Mouse (Mus musculus): ENCODE measurements around the gene Myh14. TPM values are rescaled to one million over a fixed set of nuclear protein-coding genes. Genes with fewer than 3 reads are reported as not detected.

Gene Myh14
- polyA plus RNA-seq, 1 experiment from 2014 or later = 3.6 TPM

DNA sequence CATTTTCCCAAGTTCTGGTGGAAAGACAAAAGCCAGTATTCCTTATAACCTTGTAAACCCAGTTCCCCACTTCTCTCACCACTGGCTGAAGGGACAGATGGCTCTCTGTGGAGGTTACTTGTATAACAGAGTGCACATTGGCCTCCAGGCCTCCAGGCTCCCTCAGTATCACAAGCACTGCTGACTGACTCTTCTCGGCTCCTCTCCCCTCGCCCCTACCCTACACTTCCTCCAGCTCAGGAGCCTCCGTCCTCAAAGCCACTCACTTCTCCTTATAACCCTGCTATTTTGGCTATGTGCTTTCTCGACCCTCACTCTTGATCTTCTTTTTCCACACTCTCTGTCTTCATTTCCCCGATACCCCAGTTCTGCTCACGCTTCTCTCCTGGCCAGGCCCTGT lies 105.2 kb downstream of the Myh14 start:
- Histone ChIP-seq H3K36me3 (ENCODE audit: control insufficient read depth, insufficient read depth, low read length) (no peaks in the 10 kb centered on the region), H3K9me3 (ENCODE audit: control insufficient read depth, low read length) (no peaks in the 10 kb centered on the region), H3K27me3 (ENCODE audit: control insufficient read depth, insufficient read depth, low read length) (no peaks in the 10 kb centered on the region), H3K27ac (ENCODE audit: low read depth, low read length) (no peak overlapping the region), H3K4me2 (ENCODE audit: low read depth, low read length) (no peak overlapping the region), H3K9ac (replicated peaks; ENCODE audit: low read depth, low read length) (no peak overlapping the region), H3K4me1 (ENCODE audit: control insufficient read depth, insufficient read depth, low read length) (no peaks in the 10 kb centered on the region), H3K4me3 (ENCODE audit: low read depth, low read length) (no peak overlapping the region)
- WGBS = 69% methylated on average over 6 of the region's 6 CpGs
- no peak for ATAC-seq (ENCODE audit: low read depth)

DNA sequence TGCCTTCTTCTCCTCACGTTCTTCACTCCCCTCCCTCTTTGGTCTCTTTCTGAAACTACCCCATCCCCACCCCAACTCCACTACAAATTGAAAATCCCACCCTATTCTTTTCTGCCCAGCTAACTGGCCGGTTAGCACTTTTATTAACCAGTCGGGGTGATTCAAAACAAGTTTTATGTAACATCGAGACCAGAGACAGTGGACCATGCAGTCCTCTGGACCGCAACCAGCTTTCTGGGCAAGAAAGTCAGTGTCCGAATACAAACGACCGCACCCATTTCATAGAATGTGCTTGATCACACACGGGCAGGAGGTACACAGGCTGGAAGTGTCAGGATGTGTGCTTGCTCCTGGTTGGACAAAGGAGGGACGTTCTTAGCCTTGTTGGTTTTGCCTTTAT lies 106.2 kb downstream of the Myh14 start:
- H3K27ac ChIP-seq (ENCODE audit: low read depth, low read length) = no peak overlapping the region
- no peak for ATAC-seq (ENCODE audit: low read depth)
- H3K4me1 ChIP-seq (ENCODE audit: control insufficient read depth, insufficient read depth, low read length) = no peaks in the 10 kb centered on the region
- H3K9me3 ChIP-seq (ENCODE audit: control insufficient read depth, low read length) = no peaks in the 10 kb centered on the region
- H3K36me3 ChIP-seq (ENCODE audit: control insufficient read depth, insufficient read depth, low read length) = no peaks in the 10 kb centered on the region
- H3K4me3 ChIP-seq (ENCODE audit: low read depth, low read length) = no peak overlapping the region
- H3K27me3 ChIP-seq (ENCODE audit: control insufficient read depth, insufficient read depth, low read length) = no peaks in the 10 kb centered on the region
- H3K9ac ChIP-seq (replicated peaks; ENCODE audit: low read depth, low read length) = no peak overlapping the region
- H3K4me2 ChIP-seq (ENCODE audit: low read depth, low read length) = no peak overlapping the region
- WGBS = 84% methylated on average over 10 of the region's 10 CpGs

DNA sequence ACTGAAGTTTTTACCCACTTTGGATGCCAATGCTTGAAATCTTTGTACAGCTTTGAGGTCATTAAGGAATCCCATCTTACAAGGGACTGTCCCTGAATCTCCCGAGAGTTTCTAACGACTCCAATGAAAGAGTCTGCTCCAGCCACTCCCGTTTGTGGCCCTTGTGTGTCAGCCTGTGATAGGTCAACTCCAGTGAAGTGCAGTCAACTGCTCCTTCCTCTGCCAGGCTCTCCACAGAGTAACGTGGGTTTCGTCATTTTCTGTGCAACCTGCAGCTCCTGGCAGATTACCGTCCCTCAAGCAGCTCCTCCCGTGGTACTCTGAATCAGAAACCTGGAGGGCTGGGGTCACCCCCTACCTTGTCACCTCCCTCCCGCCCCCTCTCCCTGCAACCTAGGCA lies 107.4 kb downstream of the Myh14 start:
- no peaks in the 10 kb centered on the region for H3K36me3 ChIP-seq (ENCODE audit: control insufficient read depth, insufficient read depth, low read length)
- no peak overlapping the region for H3K27ac ChIP-seq (ENCODE audit: low read depth, low read length)
- WGBS = 48% methylated on average over 8 of the region's 8 CpGs
- no peak overlapping the region for H3K4me2 ChIP-seq (ENCODE audit: low read depth, low read length)
- no peak overlapping the region for H3K9ac ChIP-seq (replicated peaks; ENCODE audit: low read depth, low read length)
- H3K9me3 ChIP-seq (ENCODE audit: control insufficient read depth, low read length) = no peaks in the 10 kb centered on the region
- no peak overlapping the region for H3K4me3 ChIP-seq (ENCODE audit: low read depth, low read length)
- ATAC-seq (ENCODE audit: low read depth) = no peak
- H3K27me3 ChIP-seq (ENCODE audit: control insufficient read depth, insufficient read depth, low read length) = no peaks in the 10 kb centered on the region
- no peaks in the 10 kb centered on the region for H3K4me1 ChIP-seq (ENCODE audit: control insufficient read depth, insufficient read depth, low read length)

DNA sequence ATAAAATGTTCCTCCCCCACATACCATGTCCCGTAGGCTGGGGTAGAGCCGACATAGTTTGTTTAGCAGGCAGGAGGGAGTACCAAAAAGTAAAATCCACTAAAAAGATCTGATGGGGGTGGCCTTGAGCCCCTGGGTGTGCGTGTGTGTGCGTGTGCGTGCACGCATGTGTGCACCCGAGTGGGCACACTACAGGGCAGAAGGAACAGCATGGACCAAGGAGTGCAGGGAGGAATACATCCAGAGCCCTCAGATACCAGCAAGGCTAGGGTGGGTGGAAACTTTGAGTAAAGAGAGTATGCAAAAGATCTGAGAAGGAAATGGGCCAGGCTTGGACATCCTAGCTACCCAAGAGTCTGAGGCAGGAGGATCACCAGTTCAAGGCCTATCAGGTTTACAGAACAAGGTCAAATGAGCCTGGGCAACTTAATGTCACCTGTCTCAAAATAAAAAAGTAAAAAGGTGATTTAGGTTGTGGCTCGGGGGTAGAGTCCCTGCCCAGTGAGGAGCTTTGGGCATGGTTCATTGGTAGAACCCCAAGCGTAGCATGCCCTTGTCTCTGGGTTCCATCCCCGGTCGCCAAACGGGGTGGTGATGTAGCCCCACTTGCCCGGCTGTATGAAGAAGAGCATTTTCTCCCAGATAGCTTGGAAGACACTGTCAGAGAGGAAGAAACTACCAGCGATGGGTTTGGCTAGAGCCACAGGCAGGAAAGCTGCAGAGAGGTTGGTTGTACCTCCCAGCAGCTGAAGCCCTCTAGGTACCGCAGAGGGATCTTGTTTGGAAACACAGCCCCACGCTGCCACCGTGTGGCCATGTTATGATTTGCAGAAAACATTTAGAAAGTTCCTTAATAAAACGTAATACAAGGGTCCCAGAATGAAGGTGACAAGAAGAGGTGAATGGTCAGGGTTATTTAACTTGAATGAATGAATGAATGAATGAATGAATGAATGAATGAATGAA lies 109.9 kb downstream of the Myh14 start:
- H3K4me2 ChIP-seq (ENCODE audit: low read depth, low read length) = no peak overlapping the region

DNA sequence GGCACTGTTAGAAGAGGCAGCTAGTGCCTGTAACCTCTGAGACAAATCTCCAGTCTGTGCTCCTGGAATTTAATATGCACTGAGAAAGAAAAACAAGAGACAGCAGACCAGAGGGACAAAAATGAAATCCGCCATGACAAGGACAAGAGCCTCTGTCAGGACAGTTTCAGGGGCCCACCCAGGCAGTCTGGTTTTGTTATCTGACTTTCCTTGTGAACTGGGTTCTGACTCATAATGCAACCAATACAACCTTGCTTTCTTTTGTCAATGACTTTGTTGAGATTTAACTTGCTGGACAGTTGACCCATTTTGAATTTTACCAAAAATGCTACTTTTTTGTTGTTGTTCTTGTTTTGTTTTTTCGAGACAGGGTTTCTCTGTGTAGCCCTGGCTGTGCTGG lies 113.0 kb downstream of the Myh14 start:
- no peak overlapping the region for H3K27ac ChIP-seq (ENCODE audit: low read depth, low read length)
- H3K9ac ChIP-seq (replicated peaks; ENCODE audit: low read depth, low read length) = no peak overlapping the region
- no peak for ATAC-seq (ENCODE audit: low read depth)
- 67% methylated on average over 2 of the region's 2 CpGs for WGBS
- peaks cover 7% of the 10 kb centered on the region for H3K4me1 ChIP-seq (ENCODE audit: control insufficient read depth, insufficient read depth, low read length)
- no peak overlapping the region for H3K4me2 ChIP-seq (ENCODE audit: low read depth, low read length)
- H3K9me3 ChIP-seq (ENCODE audit: control insufficient read depth, low read length) = no peaks in the 10 kb centered on the region
- H3K4me3 ChIP-seq (ENCODE audit: low read depth, low read length) = no peak overlapping the region
- H3K36me3 ChIP-seq (ENCODE audit: control insufficient read depth, insufficient read depth, low read length) = no peaks in the 10 kb centered on the region
- H3K27me3 ChIP-seq (ENCODE audit: control insufficient read depth, insufficient read depth, low read length) = no peaks in the 10 kb centered on the region

More for the DNA sequence above, 109.9 kb downstream of the Myh14 start:
- Histone ChIP-seq H3K27me3 (ENCODE audit: control insufficient read depth, insufficient read depth, low read length) (no peaks in the 10 kb centered on the region), H3K9ac (replicated peaks; ENCODE audit: low read depth, low read length) (0 out of 2 replicates have a peak overlapping the region, but pooled peaks have one; percentile 21), H3K27ac (ENCODE audit: low read depth, low read length) (no peak overlapping the region), H3K4me1 (ENCODE audit: control insufficient read depth, insufficient read depth, low read length) (no peaks in the 10 kb centered on the region), H3K4me3 (ENCODE audit: low read depth, low read length) (no peak overlapping the region), H3K36me3 (ENCODE audit: control insufficient read depth, insufficient read depth, low read length) (no peaks in the 10 kb centered on the region), H3K9me3 (ENCODE audit: control insufficient read depth, low read length) (no peaks in the 10 kb centered on the region)
- WGBS = 52% methylated on average over 18 of the region's 18 CpGs
- peak; percentile 85 for ATAC-seq (ENCODE audit: low read depth)

Other genes with a start within 250 kb of the Myh14 start
- 21.9 and 28.1 TPM in 2 replicates for gene Lrrc4b, start 241.8 kb downstream of the Myh14 start, polyA plus RNA-seq (2014; fragmentation: Nextera tagmentation; extraction: Ambion mirVana)
- 3.3 and 5.2 TPM in 2 replicates for gene Aspdh, start 205.5 kb downstream of the Myh14 start, polyA plus RNA-seq (2014; fragmentation: Nextera tagmentation; extraction: Ambion mirVana)
- gene Josd2, start 202.9 kb downstream of the Myh14 start, polyA plus RNA-seq (2014; fragmentation: Nextera tagmentation; extraction: Ambion mirVana) = 26.9 and 33.4 TPM in 2 replicates
- 153 and 162 TPM in 2 replicates for gene Emc10, start 174.3 kb downstream of the Myh14 start, polyA plus RNA-seq (2014; fragmentation: Nextera tagmentation; extraction: Ambion mirVana)
- gene Fam71e1, start 174.3 kb downstream of the Myh14 start, polyA plus RNA-seq (2014; fragmentation: Nextera tagmentation; extraction: Ambion mirVana) = 19.5 and 24.9 TPM in 2 replicates
- gene Mybpc2, start 146.2 kb downstream of the Myh14 start, polyA plus RNA-seq (2014; fragmentation: Nextera tagmentation; extraction: Ambion mirVana) = 0.07 TPM in 1 of 2 replicates, not detected in the other
- gene Spib, start 138.8 kb downstream of the Myh14 start, polyA plus RNA-seq (2014; fragmentation: Nextera tagmentation; extraction: Ambion mirVana) = not detected in 2 replicates
- gene Pold1, start 122.0 kb downstream of the Myh14 start, polyA plus RNA-seq (2014; fragmentation: Nextera tagmentation; extraction: Ambion mirVana) = 9.4 and 12.5 TPM in 2 replicates
- gene Nr1h2, start 116.9 kb downstream of the Myh14 start, polyA plus RNA-seq (2014; fragmentation: Nextera tagmentation; extraction: Ambion mirVana) = 57.2 and 59.5 TPM in 2 replicates
- 0.82 and 2.1 TPM in 2 replicates for gene Napsa, start 98.5 kb downstream of the Myh14 start, polyA plus RNA-seq (2014; fragmentation: Nextera tagmentation; extraction: Ambion mirVana)
- 7.5 and 8.9 TPM in 2 replicates for gene Kcnc3, start 80.2 kb downstream of the Myh14 start, polyA plus RNA-seq (2014; fragmentation: Nextera tagmentation; extraction: Ambion mirVana)
- gene Izumo2, start 37.9 kb upstream of the Myh14 start, polyA plus RNA-seq (2014; fragmentation: Nextera tagmentation; extraction: Ambion mirVana) = not detected in 2 replicates
- 23.0 and 27.0 TPM in 2 replicates for gene Vrk3, start 77.6 kb upstream of the Myh14 start, polyA plus RNA-seq (2014; fragmentation: Nextera tagmentation; extraction: Ambion mirVana)
- 0.95 and 1.0 TPM in 2 replicates for gene Zfp473, start 80.2 kb upstream of the Myh14 start, polyA plus RNA-seq (2014; fragmentation: Nextera tagmentation; extraction: Ambion mirVana)
- gene Nup62, start 145.2 kb upstream of the Myh14 start, polyA plus RNA-seq (2014; fragmentation: Nextera tagmentation; extraction: Ambion mirVana) = 22.4 and 26.3 TPM in 2 replicates
- 1.6 and 1.7 TPM in 2 replicates for gene Il4i1, start 145.5 kb upstream of the Myh14 start, polyA plus RNA-seq (2014; fragmentation: Nextera tagmentation; extraction: Ambion mirVana)
- 2.1 and 2.3 TPM in 2 replicates for gene Atf5, start 145.8 kb upstream of the Myh14 start, polyA plus RNA-seq (2014; fragmentation: Nextera tagmentation; extraction: Ambion mirVana)
- gene Akt1s1, start 178.1 kb upstream of the Myh14 start, polyA plus RNA-seq (2014; fragmentation: Nextera tagmentation; extraction: Ambion mirVana) = 36.4 and 46.8 TPM in 2 replicates
- gene Tbc1d17, start 178.2 kb upstream of the Myh14 start, polyA plus RNA-seq (2014; fragmentation: Nextera tagmentation; extraction: Ambion mirVana) = 92.5 and 96.4 TPM in 2 replicates
- 27.1 and 28.8 TPM in 2 replicates for gene Pnkp, start 186.3 kb upstream of the Myh14 start, polyA plus RNA-seq (2014; fragmentation: Nextera tagmentation; extraction: Ambion mirVana)
- 475 and 479 TPM in 2 replicates for gene Ptov1, start 198.9 kb upstream of the Myh14 start, polyA plus RNA-seq (2014; fragmentation: Nextera tagmentation; extraction: Ambion mirVana)
- gene Med25, start 221.9 kb upstream of the Myh14 start, polyA plus RNA-seq (2014; fragmentation: Nextera tagmentation; extraction: Ambion mirVana) = 85.7 and 91.1 TPM in 2 replicates
- 14.5 and 16.0 TPM in 2 replicates for gene Fuz, start 225.2 kb upstream of the Myh14 start, polyA plus RNA-seq (2014; fragmentation: Nextera tagmentation; extraction: Ambion mirVana)

All from neural tube, embryonic 14.5 days (tissue).